Mouse (Mus musculus): ENCODE measurements around the gene Olfr819. TPM values are rescaled to one million over a fixed set of nuclear protein-coding genes. Genes with fewer than 3 reads are reported as not detected.

Gene Olfr819
- polyA plus RNA-seq, 1 experiment from 2014 or later: not detected

DNA sequence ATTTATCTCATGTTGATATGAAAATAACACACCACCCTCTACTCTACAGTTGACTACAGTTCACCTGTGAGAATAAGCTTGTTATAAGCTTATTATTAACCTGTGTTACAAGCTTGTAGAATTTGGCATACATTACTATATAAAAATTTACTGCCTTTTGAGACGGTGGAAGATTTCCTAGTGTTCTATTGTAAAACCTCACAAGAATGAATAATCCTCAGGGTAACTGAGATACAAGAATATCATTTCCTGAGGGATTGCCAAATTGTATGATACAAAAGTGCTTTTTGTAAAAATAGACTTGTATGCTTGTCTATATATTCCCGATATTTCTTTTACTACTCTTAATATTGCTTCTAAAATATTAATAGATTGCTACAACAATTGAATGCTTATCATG lies 18.1 kb downstream of the Olfr819 start, which contains the start of gene Olfr818:
Olfr818 (minus strand) TSS at position 101 of the 400 bp plus-strand sequence.
- Histone ChIP-seq H3K4me3 (ENCODE audit: low read depth, low read length) (no peak within 1 kb of the TSS), H3K36me3 (ENCODE audit: control insufficient read depth, insufficient read depth, low read length) (no peaks in the 10 kb centered on the region), H3K27ac (ENCODE audit: low read length) (no peak within 1 kb of the TSS), H3K9me3 (replicated peaks; ENCODE audit: control insufficient read depth, low read length, poor library complexity, severe bottlenecking) (no peaks in the 10 kb centered on the region), H3K9ac (ENCODE audit: low read depth, low read length) (no peak within 1 kb of the TSS), H3K27me3 (ENCODE audit: control insufficient read depth, insufficient read depth, low read depth, low read length) (no peaks in the 10 kb centered on the region), H3K4me1 (ENCODE audit: control insufficient read depth, insufficient read depth, low read length) (no peaks in the 10 kb centered on the region), H3K4me2 (ENCODE audit: low read length) (no peak within 1 kb of the TSS)
- WGBS: 91% methylated on average over 2 of the region's 2 CpGs
- ATAC-seq: no peak

DNA sequence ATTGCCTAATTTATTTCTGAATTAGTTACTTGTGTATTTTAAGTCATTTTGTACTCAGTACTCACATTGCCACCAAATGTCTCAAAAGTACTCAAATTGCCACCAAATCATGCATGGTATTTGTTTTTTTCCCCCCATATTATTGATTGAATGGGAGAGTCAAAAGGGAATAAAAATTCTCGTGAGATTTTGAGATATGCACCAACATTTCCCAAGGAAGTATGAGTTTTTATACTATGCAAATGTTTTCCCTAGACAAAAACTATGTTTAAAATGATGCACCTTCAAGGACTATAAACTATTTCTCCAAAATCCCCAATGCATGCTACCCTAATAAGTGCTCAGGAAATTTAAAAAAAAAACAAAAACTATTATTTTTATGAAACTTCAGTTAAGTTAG lies 51.6 kb downstream of the Olfr819 start, which contains the start of gene Olfr816:
Olfr816 (minus strand) TSS at position 101 of the 400 bp plus-strand sequence.
- no peak within 1 kb of the TSS for H3K4me2 ChIP-seq (ENCODE audit: low read length)
- H3K9ac ChIP-seq (ENCODE audit: low read depth, low read length): no peak within 1 kb of the TSS
- no peak within 1 kb of the TSS for H3K4me3 ChIP-seq (ENCODE audit: low read depth, low read length)
- no peaks in the 10 kb centered on the region for H3K4me1 ChIP-seq (ENCODE audit: control insufficient read depth, insufficient read depth, low read length)
- no peak for ATAC-seq
- H3K36me3 ChIP-seq (ENCODE audit: control insufficient read depth, insufficient read depth, low read length): no peaks in the 10 kb centered on the region
- no peak within 1 kb of the TSS for H3K27ac ChIP-seq (ENCODE audit: low read length)
- 58% methylated on average over 1 of the region's 1 CpGs for WGBS
- H3K9me3 ChIP-seq (replicated peaks; ENCODE audit: control insufficient read depth, low read length, poor library complexity, severe bottlenecking): no peaks in the 10 kb centered on the region
- H3K27me3 ChIP-seq (ENCODE audit: control insufficient read depth, insufficient read depth, low read depth, low read length): no peaks in the 10 kb centered on the region

Other genes starting within 250 kb of the Olfr819 start
- not detected in 2 replicates for gene Olfr805, start 237.9 kb downstream of the Olfr819 start, polyA plus RNA-seq (2015; fragmentation: Nextera tagmentation; extraction: Ambion mirVana)
- not detected in 2 replicates for gene Olfr806, start 225.3 kb downstream of the Olfr819 start, polyA plus RNA-seq (2015; fragmentation: Nextera tagmentation; extraction: Ambion mirVana)
- not detected in 2 replicates for gene Olfr807, start 209.5 kb downstream of the Olfr819 start, polyA plus RNA-seq (2015; fragmentation: Nextera tagmentation; extraction: Ambion mirVana)
- not detected in 2 replicates for gene Olfr808, start 201.8 kb downstream of the Olfr819 start, polyA plus RNA-seq (2015; fragmentation: Nextera tagmentation; extraction: Ambion mirVana)
- gene Olfr809, start 192.6 kb downstream of the Olfr819 start, polyA plus RNA-seq (2015; fragmentation: Nextera tagmentation; extraction: Ambion mirVana): not detected in 2 replicates
- not detected in 2 replicates for gene Olfr810, start 172.3 kb downstream of the Olfr819 start, polyA plus RNA-seq (2015; fragmentation: Nextera tagmentation; extraction: Ambion mirVana)
- not detected in 2 replicates for gene Olfr811, start 162.9 kb downstream of the Olfr819 start, polyA plus RNA-seq (2015; fragmentation: Nextera tagmentation; extraction: Ambion mirVana)
- not detected in 2 replicates for gene Olfr812, start 121.2 kb downstream of the Olfr819 start, polyA plus RNA-seq (2015; fragmentation: Nextera tagmentation; extraction: Ambion mirVana)
- gene Olfr813, start 111.9 kb downstream of the Olfr819 start, polyA plus RNA-seq (2015; fragmentation: Nextera tagmentation; extraction: Ambion mirVana): not detected in 2 replicates
- not detected in 2 replicates for gene Olfr814, start 87.4 kb downstream of the Olfr819 start, polyA plus RNA-seq (2015; fragmentation: Nextera tagmentation; extraction: Ambion mirVana)
- not detected in 2 replicates for gene Olfr815, start 61.4 kb downstream of the Olfr819 start, polyA plus RNA-seq (2015; fragmentation: Nextera tagmentation; extraction: Ambion mirVana)
- not detected in 2 replicates for gene Olfr816, start 51.7 kb downstream of the Olfr819 start, polyA plus RNA-seq (2015; fragmentation: Nextera tagmentation; extraction: Ambion mirVana)
- gene Olfr818, start 18.2 kb downstream of the Olfr819 start, polyA plus RNA-seq (2015; fragmentation: Nextera tagmentation; extraction: Ambion mirVana): not detected in 2 replicates
- gene Olfr247, start 8.9 kb upstream of the Olfr819 start, polyA plus RNA-seq (2015; fragmentation: Nextera tagmentation; extraction: Ambion mirVana): not detected in 2 replicates
- not detected in 2 replicates for gene Gm10310, start 17.8 kb upstream of the Olfr819 start, polyA plus RNA-seq (2015; fragmentation: Nextera tagmentation; extraction: Ambion mirVana)
- gene Olfr820, start 45.4 kb upstream of the Olfr819 start, polyA plus RNA-seq (2015; fragmentation: Nextera tagmentation; extraction: Ambion mirVana): not detected in 2 replicates
- not detected in 2 replicates for gene Olfr821, start 63.1 kb upstream of the Olfr819 start, polyA plus RNA-seq (2015; fragmentation: Nextera tagmentation; extraction: Ambion mirVana)
- not detected in 2 replicates for gene Olfr822, start 103.9 kb upstream of the Olfr819 start, polyA plus RNA-seq (2015; fragmentation: Nextera tagmentation; extraction: Ambion mirVana)
- not detected in 2 replicates for gene Olfr823, start 148.1 kb upstream of the Olfr819 start, polyA plus RNA-seq (2015; fragmentation: Nextera tagmentation; extraction: Ambion mirVana)
- gene Olfr824, start 162.7 kb upstream of the Olfr819 start, polyA plus RNA-seq (2015; fragmentation: Nextera tagmentation; extraction: Ambion mirVana): not detected in 2 replicates
- gene Olfr825, start 199.5 kb upstream of the Olfr819 start, polyA plus RNA-seq (2015; fragmentation: Nextera tagmentation; extraction: Ambion mirVana): not detected in 2 replicates
- gene Olfr826, start 216.9 kb upstream of the Olfr819 start, polyA plus RNA-seq (2015; fragmentation: Nextera tagmentation; extraction: Ambion mirVana): not detected in 2 replicates
- gene Olfr827, start 247.1 kb upstream of the Olfr819 start, polyA plus RNA-seq (2015; fragmentation: Nextera tagmentation; extraction: Ambion mirVana): not detected in 2 replicates

All from midbrain, embryonic 16.5 days (tissue).